Mouse (Mus musculus) cerebellum, adult 9-11 months (tissue): Measurements from ENCODE around the gene Tmem150c.
A peak's percentile ranks its signal among the peaks of the same experiment; 100 is the strongest.

Source experiments
- DNase-seq: peaks from one replicate; pipeline ENCODE4 v3.0.0; 2022

The Tmem150c gene

GRCm38 (mm10) chr5:100166591-100167491, 7.2 kb upstream of the Tmem150c start:
- DNase-seq, result no peak

- no peak for DNase-seq
Observed at GRCm38 (mm10) chr5:100163368-100163767, 3.8 kb upstream of the Tmem150c start.

- DNase-seq, result no peak
Observed at GRCm38 (mm10) chr5:100162857-100163256, 3.2 kb upstream of the Tmem150c start.

GRCm38 (mm10) chr5:100162053-100162452, 2.4 kb upstream of the Tmem150c start:
- DNase-seq, result no peak

GRCm38 (mm10) chr5:100158791-100159637, 594 bp downstream of the Tmem150c start:
- DNase-seq, result peak; percentile 77

- peak; percentile 80 for DNase-seq
Observed at GRCm38 (mm10) chr5:100158301-100158700, 1.3 kb downstream of the Tmem150c start.

- DNase-seq, result no peak
Observed at GRCm38 (mm10) chr5:100155646-100156045, 4.0 kb downstream of the Tmem150c start.

GRCm38 (mm10) chr5:100149967-100150366, 9.6 kb downstream of the Tmem150c start:
- no peak for DNase-seq

GRCm38 (mm10) chr5:100144836-100145235, 14.8 kb downstream of the Tmem150c start:
- no peak for DNase-seq

- DNase-seq, result no peak
Observed at GRCm38 (mm10) chr5:100127283-100127682, 32.3 kb downstream of the Tmem150c start.

- DNase-seq, result no peak
Observed at GRCm38 (mm10) chr5:100125409-100126123, 34.0 kb downstream of the Tmem150c start.

- DNase-seq, result no peak
Observed at GRCm38 (mm10) chr5:100124530-100124929, 35.1 kb downstream of the Tmem150c start.

- DNase-seq, result no peak
Observed at GRCm38 (mm10) chr5:100123283-100123682, 36.3 kb downstream of the Tmem150c start.

GRCm38 (mm10) chr5:100121170-100121569, 38.4 kb downstream of the Tmem150c start:
- DNase-seq, result no peak

- no peak for DNase-seq
Observed at GRCm38 (mm10) chr5:100120711-100121141, 38.9 kb downstream of the Tmem150c start.

- no peak for DNase-seq
Observed at GRCm38 (mm10) chr5:100119331-100119730, 40.3 kb downstream of the Tmem150c start.

- DNase-seq, result no peak
Observed at GRCm38 (mm10) chr5:100113403-100113802, 46.2 kb downstream of the Tmem150c start.

GRCm38 (mm10) chr5:100110581-100110980, 49.0 kb downstream of the Tmem150c start:
- DNase-seq, result no peak

- peak; percentile 38 for DNase-seq
Observed at GRCm38 (mm10) chr5:100109543-100110282, 49.9 kb downstream of the Tmem150c start.

- DNase-seq, result peak; percentile 92
Observed at GRCm38 (mm10) chr5:100108866-100109265, 50.7 kb downstream of the Tmem150c start.

- no peak for DNase-seq
Observed at GRCm38 (mm10) chr5:100102395-100102794, 57.2 kb downstream of the Tmem150c start.

- no peak for DNase-seq
Observed at GRCm38 (mm10) chr5:100097967-100098366, 61.6 kb downstream of the Tmem150c start.
